Mouse (Mus musculus) right cerebral cortex, postnatal 25 days (tissue): Measurements from ENCODE around the gene Bckdha.

Experiments used
- DNase-seq: peaks from one replicate; pipeline ENCODE4 v3.0.0; 2022

The Bckdha gene

DNA sequence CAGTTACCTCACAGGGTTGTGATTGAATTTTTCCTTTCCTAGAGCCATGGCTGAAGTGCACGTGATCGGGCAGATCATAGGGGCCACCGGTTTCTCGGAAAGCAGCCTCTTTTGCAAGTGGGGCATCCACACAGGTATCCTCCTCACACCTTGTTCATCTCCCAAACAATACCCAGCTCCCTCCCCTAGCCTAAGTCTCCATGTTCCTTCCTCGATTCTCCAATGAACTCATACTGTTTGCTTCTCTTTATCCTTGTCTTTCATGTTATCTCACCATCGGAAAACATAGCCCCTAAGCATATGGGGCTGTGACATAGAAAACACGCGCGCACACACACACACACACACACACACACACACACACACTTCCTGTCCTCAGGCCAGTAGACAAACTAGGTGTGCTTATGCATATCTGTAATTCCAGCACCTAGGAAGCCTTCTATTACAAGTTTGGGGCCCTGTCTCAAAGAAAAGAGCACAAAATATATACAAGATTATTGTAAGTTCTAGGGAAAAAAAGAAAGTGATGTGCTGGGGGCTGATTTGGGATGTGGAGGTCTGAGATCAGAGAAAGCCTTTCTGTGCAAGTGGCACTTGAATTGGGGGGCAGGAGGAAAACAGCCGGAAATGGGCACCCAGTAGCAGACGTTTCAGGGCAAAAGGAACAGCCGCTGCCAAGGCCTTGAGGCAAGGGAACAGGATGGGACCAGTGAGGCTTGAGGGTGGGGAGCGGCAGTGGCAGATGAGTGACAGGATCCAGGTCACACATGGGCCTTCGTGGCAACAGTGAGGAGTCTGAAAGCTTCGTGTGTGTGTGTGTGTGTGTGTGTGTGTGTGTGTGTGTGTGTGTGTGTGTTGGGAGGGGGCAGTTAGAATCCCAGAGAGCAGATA is 22.8 kb upstream of the Bckdha start:
- DNase-seq = no peak

DNA sequence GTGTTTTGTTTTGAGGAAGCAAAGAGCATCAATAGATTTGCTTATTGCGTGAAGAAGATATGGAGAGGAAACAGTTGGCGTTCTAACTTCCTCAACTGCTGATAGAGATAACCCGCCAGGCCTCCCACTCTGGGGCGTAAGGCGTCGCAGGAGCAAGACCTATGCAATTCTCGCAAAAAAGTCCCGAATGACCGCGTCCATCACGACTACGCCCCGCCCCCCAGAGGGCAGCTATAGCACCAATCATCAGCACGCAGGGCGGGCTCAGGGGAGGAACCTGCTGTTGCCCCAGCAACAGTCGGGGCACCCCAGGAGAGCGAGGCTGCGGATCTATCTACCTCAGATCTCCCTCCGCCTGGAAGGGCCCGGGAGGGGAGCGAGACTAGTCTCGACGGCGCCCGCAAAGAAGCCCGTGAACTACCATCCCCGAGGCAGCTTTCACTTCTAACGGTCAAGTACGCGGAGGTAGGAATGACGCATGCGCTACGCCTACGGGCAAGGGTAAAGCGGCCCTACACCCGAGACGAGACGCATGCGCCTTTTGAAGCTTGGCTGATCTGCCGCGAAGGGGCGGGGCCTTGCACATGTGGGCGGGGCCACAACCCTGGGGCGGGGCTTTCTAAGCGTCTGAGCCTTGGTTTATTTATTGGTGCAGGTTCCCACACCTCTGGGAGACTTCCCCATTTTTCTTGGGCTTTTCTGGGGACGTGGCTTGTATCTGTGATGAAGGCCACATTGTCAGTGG is 21.9 kb upstream of the Bckdha start, which contains the start of gene B9d2:
Gene B9d2, plus strand, starts transcription at position 267 of the 745 bp plus-strand sequence.
- DNase-seq = peak; percentile 92

DNA sequence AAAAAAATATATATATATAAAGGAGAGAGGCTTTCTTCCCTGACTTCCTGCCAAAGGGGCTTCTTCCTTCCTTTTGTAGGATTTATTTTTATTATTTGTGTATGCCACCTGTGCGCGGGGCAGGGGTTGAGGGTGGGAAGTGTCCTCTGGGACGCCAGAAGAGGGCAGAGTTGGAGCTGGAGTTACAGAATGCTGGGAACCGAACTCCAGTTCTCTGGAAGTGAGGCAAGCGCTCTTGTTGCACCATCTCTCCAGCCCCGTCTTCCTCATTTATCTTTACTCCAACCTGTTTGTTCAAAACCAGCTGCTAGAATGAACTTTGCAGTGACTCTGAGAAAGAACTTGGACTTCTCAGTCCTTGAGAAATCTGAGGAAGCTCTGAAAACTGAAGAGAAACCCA is 21.2 kb upstream of the Bckdha start:
- DNase-seq = no peak

DNA sequence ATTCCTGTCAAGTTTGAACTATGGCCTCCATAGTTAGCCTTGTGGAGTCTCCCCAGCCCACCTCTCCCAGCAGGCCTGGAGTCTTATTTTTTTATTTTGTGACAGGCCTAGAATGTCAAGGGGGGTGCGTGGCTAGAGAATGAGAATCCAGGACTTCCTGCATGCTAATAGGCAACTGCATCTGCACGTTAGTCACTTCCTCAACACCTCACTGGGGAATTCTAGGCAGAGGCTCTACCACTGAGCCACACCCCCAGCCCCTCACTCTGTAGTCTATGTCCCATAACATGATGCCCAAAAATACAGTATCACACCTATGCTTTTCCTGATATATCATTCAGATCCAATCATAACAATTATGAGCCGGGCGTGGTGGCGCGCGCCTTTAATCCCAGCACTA is 18.2 kb upstream of the Bckdha start:
- no peak for DNase-seq

DNA sequence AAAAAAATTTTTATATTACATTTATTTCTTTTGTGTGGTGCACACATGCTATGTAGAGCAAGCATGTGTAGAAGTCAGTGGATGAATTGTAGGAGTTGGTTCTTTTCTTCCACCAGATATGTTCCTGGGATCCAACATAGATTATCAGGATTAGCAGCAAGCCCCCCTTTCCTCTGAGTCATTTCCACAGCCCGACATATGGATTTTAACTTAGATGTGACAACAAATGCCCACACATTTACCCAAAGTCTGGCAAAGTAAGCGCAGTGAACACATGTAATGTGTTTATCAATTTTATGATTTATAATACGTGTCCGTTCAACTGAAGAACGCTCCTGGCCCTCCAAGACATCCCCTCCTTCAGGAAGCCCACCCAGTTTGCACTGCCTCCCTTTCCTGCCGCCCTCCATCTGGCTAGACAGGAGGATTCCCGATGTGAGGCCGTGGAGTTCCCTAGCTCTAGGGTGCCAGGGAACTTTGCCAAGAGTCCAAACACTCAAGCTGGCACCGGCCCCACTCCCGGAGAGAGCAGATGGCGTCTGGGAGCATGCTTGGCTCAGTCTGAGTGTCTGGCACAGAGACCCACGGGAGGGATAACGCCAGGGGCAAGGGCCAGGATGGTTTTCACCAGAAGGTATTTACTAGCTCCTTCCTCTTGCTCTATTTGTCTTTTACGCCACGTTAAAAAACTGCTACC is 17.5 kb upstream of the Bckdha start:
- DNase-seq = peak; percentile 90

DNA sequence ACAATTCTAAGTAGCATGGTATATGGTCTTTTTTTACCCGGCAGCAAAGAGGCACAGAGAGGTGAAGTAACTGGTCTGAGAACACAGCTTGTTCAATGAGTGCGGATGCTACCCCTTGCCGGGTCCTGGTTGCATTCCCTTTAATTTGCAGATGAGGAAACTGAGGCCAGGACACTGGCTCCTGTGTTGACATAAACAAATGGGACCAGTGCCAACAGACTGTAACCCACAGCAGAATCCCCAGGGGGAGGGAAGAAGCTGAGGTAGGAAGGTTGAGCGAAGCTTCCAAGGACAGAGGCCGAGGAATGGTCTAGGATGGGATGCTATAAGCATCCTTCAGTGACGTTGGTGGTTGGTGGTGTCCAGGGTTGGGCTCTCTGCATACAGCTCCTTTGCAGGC is 16.6 kb upstream of the Bckdha start:
- DNase-seq = no peak

DNA sequence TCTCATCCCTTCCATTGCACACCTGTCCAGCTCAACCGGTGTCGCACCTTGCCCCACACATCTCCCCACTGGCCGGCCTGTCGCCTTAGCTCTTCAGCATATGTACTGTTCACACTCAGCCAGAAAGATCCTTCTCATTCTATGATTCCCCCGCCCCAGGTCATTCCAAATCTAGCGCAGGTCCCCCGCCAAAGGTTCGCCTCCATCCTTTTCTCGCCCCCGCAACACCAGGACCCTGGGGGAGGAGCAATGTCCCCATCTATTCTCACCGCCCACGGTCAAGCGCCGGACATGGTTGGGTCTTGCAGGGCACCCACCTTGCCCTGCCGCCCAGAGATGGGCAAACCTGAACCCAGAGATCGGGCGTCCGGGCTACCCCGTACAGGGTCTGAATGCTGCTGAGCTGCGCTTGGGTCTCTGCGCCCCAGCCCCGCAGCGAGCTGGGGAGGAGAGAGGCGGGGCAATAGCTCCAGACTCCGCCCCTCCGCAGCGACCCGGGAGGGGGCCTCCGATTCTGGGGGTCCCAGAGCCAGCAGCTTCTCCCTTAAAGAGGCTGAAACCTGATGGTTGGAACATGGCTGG is 16.0 kb upstream of the Bckdha start, which contains the start of gene Tmem91:
Gene Tmem91, minus strand, starts transcription at position 448 of the 582 bp plus-strand sequence.
- DNase-seq = no peak

DNA sequence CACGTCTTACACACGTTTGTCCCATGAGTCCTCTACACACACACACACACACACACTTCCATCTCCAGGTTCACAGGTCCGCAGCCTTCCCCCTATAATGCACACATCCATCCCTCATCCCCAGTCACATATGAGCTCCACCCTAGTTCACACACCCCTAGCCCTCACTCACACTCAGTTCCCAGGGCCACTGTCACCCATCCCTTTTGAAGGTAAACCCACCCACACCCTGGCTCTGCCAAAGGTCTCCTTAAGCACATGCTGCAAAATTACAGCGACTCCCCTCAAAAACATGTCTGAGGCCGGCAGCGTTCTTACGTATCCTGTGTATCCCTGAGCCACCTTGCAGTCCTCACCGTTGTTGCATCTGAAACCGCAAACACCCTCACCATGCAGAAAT is 15.5 kb upstream of the Bckdha start:
- DNase-seq = no peak

DNA sequence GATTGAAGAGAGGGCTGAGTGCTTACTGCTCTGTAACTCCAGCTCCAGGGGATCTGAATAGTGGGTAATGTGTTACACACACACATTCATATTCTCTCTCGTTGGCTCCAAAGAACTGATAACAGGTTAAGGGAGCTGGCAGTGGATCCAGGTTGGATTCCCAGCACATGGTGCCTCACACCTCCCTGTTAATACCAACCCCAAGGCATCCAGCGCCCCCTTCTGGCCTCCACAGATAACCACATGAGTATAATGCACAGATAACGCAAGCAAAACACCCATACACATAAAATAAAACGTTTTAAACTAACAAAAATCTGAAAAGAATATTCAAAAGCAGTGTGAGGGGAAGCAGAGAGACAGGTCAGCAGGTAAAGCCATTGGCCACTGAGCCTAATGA is 13.7 kb upstream of the Bckdha start:
- DNase-seq = no peak

DNA sequence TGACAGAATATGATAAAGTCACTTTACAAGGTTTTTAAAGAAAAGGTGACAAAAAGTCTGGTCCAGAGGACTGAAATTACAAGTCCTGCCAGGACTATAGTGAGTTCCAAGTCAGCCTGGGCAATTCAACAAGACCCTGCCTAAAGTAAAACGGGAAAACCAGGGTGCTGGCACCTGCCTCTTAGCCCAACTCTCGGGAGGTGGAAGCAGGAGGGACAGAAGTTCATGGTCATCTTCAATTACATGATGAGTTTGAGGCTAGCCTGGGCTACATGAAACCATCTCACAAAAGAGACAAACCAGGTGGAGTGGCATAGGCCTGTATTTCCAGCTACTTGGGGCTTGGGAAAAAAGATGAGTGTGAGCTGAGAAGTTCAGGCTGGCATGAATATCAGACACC is 12.9 kb upstream of the Bckdha start:
- no peak for DNase-seq

DNA sequence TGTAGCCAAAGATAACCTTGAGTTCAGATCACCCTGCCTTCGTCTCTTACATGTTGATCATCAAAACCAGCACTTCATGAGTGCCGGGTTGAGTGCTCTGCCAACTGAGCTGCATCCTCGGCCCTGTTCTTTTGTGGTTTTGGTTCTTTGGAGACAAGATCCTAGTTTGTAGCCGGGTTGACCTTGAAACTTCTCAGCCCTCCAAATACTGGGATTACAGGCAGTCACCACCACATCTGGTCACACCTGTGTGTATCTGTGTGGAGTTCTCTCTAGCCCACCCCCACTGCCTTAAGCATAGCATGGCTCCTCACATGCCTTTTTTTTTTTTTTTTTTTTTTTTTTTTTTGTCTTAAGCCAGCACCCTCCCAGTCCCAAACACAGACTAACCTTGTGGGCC is 11.3 kb upstream of the Bckdha start:
- no peak for DNase-seq

DNA sequence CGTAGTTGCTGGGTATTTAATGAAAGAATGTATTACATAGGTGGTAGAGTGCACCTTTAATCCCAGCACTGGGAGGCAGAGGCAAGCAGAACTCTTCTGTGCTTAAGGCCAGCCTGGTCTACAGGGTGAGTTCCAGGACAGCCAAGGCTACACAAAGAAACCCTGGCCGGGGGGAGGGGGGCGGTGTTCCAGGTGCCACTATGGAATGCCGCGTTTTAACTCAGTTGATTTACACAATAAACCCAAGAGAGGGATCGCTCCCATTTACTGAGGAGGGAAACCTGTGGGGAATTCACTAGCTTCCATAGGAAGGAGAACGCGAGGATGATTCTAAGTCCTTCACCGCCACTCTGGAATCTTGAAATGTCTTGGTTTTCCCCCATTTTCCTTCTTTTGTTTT is 10.8 kb upstream of the Bckdha start:
- DNase-seq = no peak

DNA sequence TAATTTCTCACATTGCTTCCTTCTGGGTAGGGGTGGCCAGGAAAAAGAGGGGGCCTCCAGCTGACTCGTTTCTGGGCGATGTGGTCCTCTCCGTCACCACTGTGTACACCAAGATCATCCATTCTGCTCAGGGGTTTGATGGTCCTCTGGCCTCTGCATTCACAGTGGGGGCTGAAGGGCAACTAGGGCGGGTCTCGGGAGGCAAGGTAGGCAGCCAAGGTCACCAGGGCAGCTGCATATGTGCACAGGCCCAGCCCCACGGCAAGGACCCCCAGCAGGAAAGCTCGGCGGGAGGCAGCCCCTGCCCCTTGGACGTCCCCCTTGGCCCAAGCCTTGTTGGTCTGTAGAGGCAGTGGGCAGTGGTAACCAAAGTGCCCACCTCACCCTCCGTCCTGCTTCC is 10.4 kb upstream of the Bckdha start:
- DNase-seq = no peak

DNA sequence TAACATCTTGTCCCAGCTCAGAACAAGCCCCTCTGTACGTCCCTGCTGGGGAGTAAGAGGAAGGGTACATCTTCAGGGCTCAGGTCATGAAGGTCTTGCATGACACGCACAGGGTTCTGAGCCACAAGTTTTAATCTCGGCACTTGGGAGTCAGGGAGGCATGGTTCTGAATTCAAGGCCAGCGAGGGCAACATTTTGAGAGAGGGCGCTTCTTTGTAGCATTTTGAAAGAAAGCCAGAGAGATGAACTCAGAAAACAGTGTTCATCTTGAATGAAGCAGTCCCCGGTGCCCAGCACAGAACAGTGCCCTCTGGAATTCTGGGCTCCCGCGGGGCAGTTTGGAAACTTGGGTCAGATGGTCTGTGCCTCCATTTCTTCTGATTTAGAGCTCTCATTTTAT is 7.6 kb upstream of the Bckdha start:
- no peak for DNase-seq

DNA sequence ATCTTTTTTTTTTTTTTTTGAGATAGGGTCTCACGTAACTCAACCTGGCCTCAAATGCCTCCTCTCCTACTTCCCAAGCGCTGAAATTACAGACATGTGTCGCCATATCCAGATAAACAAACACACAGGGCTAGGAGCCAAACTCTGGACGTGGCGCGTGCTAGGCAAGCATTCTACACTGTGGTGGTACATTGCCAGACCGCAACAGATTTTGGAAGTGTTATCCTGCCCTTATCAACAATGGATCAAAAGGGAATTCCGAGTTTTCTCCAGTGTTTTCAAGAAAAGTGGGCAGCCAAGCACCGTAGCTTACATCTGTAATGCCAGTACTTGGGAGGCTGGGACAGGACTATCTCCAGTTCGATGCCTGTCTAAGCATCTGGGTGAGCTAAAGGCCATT is 996 bp downstream of the Bckdha start:
- no peak for DNase-seq

DNA sequence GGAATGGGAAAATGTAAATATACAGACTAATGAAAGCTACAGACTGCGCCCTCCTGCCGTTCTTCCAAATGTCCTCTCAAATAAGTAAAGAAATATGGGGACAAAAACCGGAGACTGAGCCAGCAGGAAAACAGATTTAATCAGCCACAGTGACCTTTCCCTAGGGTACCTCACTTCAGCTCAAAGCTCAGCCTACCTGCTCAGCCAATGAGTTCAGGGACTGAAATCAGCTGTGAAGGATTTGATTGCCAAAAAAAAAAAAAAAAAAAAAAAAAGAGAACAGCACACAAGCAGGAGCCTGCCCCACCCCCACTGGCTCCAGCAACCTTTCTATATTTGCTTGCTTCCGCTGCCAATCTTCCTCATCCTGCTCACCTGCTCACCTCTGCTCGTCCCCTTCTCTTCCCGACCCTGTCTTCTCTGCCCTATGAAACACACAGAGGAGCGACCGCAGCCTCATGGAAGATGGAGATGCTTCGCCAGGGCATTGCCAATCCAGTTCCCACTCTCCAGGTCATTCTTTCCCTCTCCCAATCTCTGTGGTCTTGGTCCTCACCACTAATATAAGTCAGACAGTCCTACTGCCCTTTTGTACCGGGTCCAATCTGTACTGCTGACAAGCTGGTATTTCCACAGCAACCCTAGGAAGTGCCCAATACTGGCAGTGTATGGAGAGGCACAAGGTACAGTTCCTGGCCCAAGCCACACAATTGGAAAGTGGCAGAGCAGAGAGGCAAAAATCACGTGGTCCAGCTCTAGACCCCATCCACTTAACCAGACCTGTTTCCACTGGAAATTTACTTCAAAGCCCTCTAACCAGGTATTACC is 3.0 kb downstream of the Bckdha start:
- no peak for DNase-seq

DNA sequence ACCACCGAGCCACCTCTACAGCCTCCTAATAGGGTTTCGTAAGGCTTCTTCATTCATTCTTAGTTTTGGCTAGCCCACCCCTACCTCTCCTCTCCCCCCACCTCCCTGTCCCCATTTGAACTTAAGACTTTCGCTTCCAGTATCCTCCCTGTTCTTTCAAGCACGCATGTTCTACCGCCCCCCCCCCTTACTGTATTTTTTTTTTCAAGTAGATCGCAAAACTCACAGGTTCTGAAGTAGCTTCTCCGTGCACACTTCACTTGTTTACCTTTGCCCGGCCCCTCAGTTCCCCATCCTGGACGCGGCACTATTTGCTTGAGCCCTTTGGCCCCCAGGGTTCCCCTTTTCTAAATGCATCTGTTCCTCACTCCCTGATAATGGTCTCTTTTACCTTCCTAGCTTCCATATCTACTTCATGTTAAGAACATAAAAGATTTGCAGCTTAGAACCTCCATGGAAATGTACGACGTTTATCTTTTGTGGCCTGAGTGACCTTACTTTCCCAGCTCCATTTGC is 6.5 kb downstream of the Bckdha start:
- no peak for DNase-seq

DNA sequence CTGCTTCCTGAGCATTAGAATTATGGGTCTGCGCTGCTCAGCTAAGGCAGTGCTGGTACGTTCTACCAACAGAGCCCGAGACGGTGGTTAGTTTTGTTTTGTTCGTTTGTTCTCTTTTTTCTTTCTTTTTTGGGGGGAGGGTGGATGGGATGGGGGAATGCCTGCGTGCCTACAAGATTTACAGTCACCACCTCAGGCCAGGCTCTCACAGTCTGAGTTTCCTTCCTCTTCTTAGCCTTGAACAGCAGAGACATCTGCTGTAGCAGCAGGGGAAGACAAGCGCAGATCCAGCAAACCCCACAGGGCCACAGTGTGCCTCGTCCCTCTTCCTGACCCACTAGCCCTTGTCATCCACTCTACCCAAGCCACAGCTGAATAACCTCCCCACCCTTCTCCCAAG is 7.5 kb downstream of the Bckdha start:
- no peak for DNase-seq

DNA sequence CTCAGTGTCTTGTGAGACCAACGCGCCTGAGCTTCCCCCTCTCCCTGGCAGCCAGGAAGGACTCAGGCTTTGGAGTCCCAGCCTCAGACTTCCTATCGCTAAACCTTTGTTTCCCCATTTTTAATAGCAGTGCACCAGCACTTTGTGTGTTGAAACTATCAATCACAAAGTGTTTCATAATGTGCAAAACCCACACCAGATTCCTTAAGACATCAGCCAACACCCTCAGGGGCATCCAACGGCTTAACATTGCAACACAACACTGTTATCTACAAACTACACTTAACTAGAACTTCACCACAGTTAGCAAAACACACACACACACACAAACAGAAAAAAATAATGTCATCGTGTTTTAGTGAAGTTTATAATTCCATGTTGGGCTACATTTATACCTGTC is 8.9 kb downstream of the Bckdha start:
- DNase-seq = no peak

DNA sequence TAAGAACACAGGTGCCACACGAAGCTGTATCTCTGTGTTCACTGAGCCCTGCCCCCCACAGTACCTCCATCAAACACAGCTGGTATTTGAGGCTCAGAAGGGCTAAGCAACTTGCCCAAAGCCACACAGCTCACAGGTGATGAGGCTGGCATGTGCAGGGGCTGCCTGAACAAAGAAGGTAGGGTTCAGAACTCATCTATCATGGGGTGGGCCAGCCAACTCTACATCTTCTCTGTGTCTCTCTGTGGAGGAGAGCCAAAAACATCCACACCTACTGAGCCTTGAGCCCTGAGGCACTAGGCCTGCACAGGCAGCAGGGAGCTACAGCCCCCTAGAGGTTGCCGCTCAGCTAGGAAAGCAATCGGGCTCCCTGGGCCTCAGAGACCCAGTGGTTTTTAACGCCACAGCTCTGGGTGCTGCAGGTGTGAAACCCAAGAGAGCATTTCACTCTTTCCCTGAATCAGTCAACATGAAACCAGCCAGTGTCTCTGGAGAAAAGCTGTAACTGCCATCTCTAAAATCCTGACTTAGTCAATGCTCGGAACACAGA is 11.1 kb downstream of the Bckdha start:
- no peak for DNase-seq

DNA sequence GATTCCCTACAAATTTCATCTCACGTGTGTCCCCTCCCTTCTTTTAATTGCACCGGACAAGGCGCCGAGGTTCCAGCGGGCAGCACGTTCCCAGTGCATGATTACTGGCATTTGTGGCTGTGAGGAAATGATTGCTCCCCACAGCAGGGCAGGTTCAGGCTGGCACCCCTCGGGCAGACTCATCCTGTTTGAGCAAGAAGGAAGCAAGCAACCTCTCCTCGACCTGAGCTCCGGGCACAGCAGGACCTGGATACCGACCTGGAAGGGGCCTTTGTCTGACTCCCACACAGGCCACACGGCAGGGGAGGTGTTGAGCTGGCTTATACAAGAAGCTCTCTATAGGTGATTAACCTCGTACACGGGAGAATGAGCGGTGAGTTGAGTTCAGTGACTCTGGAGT is 13.7 kb downstream of the Bckdha start:
- no peak for DNase-seq

DNA sequence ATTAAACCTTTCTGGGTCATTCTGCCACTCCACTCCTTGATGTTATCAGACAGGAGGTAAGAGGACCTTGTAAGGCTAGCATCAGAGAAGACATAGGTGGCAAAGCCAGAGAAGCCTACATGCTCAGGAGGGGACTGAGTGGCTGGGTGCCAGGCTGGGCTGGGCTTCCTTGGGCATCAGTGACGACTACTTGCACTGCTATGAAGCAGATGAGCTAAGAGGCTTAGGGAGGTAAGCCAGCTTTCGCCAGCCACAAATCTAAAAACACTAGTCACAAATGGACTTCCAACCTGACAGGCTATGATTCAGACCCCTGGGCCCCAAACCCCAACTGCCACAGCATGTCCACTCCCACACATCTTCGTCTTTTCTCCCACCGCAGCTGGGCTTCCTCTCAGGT is 14.2 kb downstream of the Bckdha start:
- no peak for DNase-seq
